Mouse (Mus musculus) fat pad, adult 2 months (tissue): ENCODE measurements around the gene Prcc.
"Not testable (repeated sequence)": the region's sequence is repeated elsewhere in the genome, so short reads cannot be mapped to it uniquely, and the experiment has no call there.

Experiments used
- DNase-seq: peaks from one replicate; pipeline ENCODE4 v3.0.0-alpha.2; 2011; ENCODE audit warnings: low read depth, low spot score; ENCODE audit errors: extremely low read depth

The Prcc gene

GRCm38 (mm10) chr3:87906601-87906980 lies 21.2 kb upstream of the Prcc start:
- DNase-seq: no peak

GRCm38 (mm10) chr3:87905880-87906485 lies 20.6 kb upstream of the Prcc start, which contains the start of gene Hdgf:
TSS of gene Hdgf (plus strand) at chr3:87906321.
- DNase-seq: no peak

GRCm38 (mm10) chr3:87903821-87904220 lies 18.4 kb upstream of the Prcc start:
- no peak for DNase-seq

GRCm38 (mm10) chr3:87901959-87902358 lies 16.6 kb upstream of the Prcc start:
- DNase-seq: not testable (repeated sequence)

- DNase-seq: no peak
These were observed 15.7 kb upstream of the Prcc start for GRCm38 (mm10) chr3:87901036-87901624.

- no peak for DNase-seq
These were observed 14.4 kb upstream of the Prcc start for GRCm38 (mm10) chr3:87899776-87900175.

- DNase-seq: no peak
These were observed 13.9 kb upstream of the Prcc start for GRCm38 (mm10) chr3:87899266-87899665.

- no peak for DNase-seq
These were observed 8.0 kb upstream of the Prcc start for GRCm38 (mm10) chr3:87893367-87893905.

GRCm38 (mm10) chr3:87891481-87891880 lies 6.1 kb upstream of the Prcc start:
- DNase-seq: peak; percentile 64

- DNase-seq: not testable (repeated sequence)
These were observed 2.0 kb upstream of the Prcc start for GRCm38 (mm10) chr3:87887400-87887799.

- DNase-seq: no peak
These were observed 1.0 kb upstream of the Prcc start for GRCm38 (mm10) chr3:87886416-87886815.

GRCm38 (mm10) chr3:87886004-87886365 lies 577 bp upstream of the Prcc start:
- DNase-seq: no peak

GRCm38 (mm10) chr3:87884708-87885251 lies 628 bp downstream of the Prcc start:
- DNase-seq: no peak

- DNase-seq: no peak
These were observed 1.1 kb downstream of the Prcc start for GRCm38 (mm10) chr3:87884291-87884690.

GRCm38 (mm10) chr3:87877730-87878129 lies 7.7 kb downstream of the Prcc start:
- no peak for DNase-seq

GRCm38 (mm10) chr3:87864111-87864510 lies 21.3 kb downstream of the Prcc start:
- not testable (repeated sequence) for DNase-seq

GRCm38 (mm10) chr3:87859813-87860212 lies 25.6 kb downstream of the Prcc start:
- no peak for DNase-seq

- no peak for DNase-seq
These were observed 27.7 kb downstream of the Prcc start for GRCm38 (mm10) chr3:87857666-87858065.

GRCm38 (mm10) chr3:87855936-87856335 lies 29.5 kb downstream of the Prcc start:
- DNase-seq: no peak

- DNase-seq: no peak
These were observed 30.4 kb downstream of the Prcc start for GRCm38 (mm10) chr3:87854795-87855568.

GRCm38 (mm10) chr3:87849117-87849516 lies 36.3 kb downstream of the Prcc start:
- no peak for DNase-seq

- DNase-seq: no peak
These were observed 37.7 kb downstream of the Prcc start for GRCm38 (mm10) chr3:87847680-87848079.
